Mouse (Mus musculus): ENCODE results near the gene Agpat2. TPM values are rescaled to one million over a fixed set of nuclear protein-coding genes. Genes with fewer than 3 reads are reported as not detected.
A peak's percentile ranks its signal among the peaks of the same experiment; 100 is the strongest.

Gene Agpat2
- polyA plus RNA-seq, 1 experiment from 2014 or later = 20.6 TPM

GRCm38 (mm10) chr2:26628792-26629437 lies 24.7 kb upstream of the Agpat2 start:
- peaks cover 8% of the 10 kb centered on the region; the same call in 1 of the 2 replicates for H3K4me1 ChIP-seq (ENCODE audit: control insufficient read depth, insufficient read depth, low read length)
- ATAC-seq (replicated peaks; ENCODE audit: insufficient number of reproducible peaks, low FRiP score, low TSS enrichment) = 0 out of 2 replicates have a peak, but pooled peaks have one; percentile 27
- peak overlapping the region; percentile 86 for H3K9ac ChIP-seq (ENCODE audit: low read depth, low read length)
- no peak overlapping the region for H3K27ac ChIP-seq (ENCODE audit: low read depth, low read length)
- WGBS (ENCODE audit: insufficient replicate concordance) = 22% methylated on average over 5 of the region's 5 CpGs
- H3K27me3 ChIP-seq (ENCODE audit: control insufficient read depth, insufficient read depth, low read length) = 0 out of 2 replicates have a peak, but pooled peaks cover 2% of the 10 kb centered on the region
- H3K4me2 ChIP-seq = peak overlapping the region; percentile 96
- no peaks in the 10 kb centered on the region for H3K36me3 ChIP-seq (ENCODE audit: control insufficient read depth, insufficient read depth, low read length)
- no peaks in the 10 kb centered on the region for H3K9me3 ChIP-seq (replicated peaks; ENCODE audit: control insufficient read depth, low read length)
- H3K4me3 ChIP-seq (ENCODE audit: low read depth, low read length) = peak overlapping the region; percentile 70

GRCm38 (mm10) chr2:26627921-26628739 lies 23.9 kb upstream of the Agpat2 start, which contains the start of gene Fam69b:
Gene Fam69b (plus strand): TSS chr2:26628457.
- Histone ChIP-seq H3K27ac (ENCODE audit: low read depth, low read length) (no peak within 1 kb of the TSS), H3K27me3 (ENCODE audit: control insufficient read depth, insufficient read depth, low read length) (0 out of 2 replicates have a peak, but pooled peaks cover 2% of the 10 kb centered on the region)

GRCm38 (mm10) chr2:26626081-26626480 lies 21.9 kb upstream of the Agpat2 start:
- no peak for ATAC-seq (replicated peaks; ENCODE audit: insufficient number of reproducible peaks, low FRiP score, low TSS enrichment)
- H3K4me1 ChIP-seq (ENCODE audit: control insufficient read depth, insufficient read depth, low read length) = peaks cover 8% of the 10 kb centered on the region; the same call in 1 of the 2 replicates
- WGBS (ENCODE audit: insufficient replicate concordance) = 60% methylated on average over 3 of the region's 3 CpGs

More at GRCm38 (mm10) chr2:26627921-26628739, 23.9 kb upstream of the Agpat2 start, which contains the start of gene Fam69b:
- peak within 1 kb of the TSS; percentile 96 for H3K4me2 ChIP-seq
- peak within 1 kb of the TSS; percentile 70 for H3K4me3 ChIP-seq (ENCODE audit: low read depth, low read length)
- H3K9ac ChIP-seq (ENCODE audit: low read depth, low read length) = peak within 1 kb of the TSS; percentile 86
- ATAC-seq (replicated peaks; ENCODE audit: insufficient number of reproducible peaks, low FRiP score, low TSS enrichment) = peak; percentile 24; the same call in 1 of the 2 replicates
- H3K36me3 ChIP-seq (ENCODE audit: control insufficient read depth, insufficient read depth, low read length) = no peaks in the 10 kb centered on the region
- peaks cover 8% of the 10 kb centered on the region; the same call in 1 of the 2 replicates for H3K4me1 ChIP-seq (ENCODE audit: control insufficient read depth, insufficient read depth, low read length)
- WGBS (ENCODE audit: insufficient replicate concordance) = 2% methylated on average over 70 of the region's 70 CpGs
- H3K9me3 ChIP-seq (replicated peaks; ENCODE audit: control insufficient read depth, low read length) = no peaks in the 10 kb centered on the region

GRCm38 (mm10) chr2:26625419-26625818 lies 21.2 kb upstream of the Agpat2 start:
- Histone ChIP-seq H3K27me3 (ENCODE audit: control insufficient read depth, insufficient read depth, low read length) (0 out of 2 replicates have a peak, but pooled peaks cover 2% of the 10 kb centered on the region), H3K9me3 (replicated peaks; ENCODE audit: control insufficient read depth, low read length) (no peaks in the 10 kb centered on the region), H3K4me2 (no peak overlapping the region), H3K4me1 (ENCODE audit: control insufficient read depth, insufficient read depth, low read length) (peaks cover 8% of the 10 kb centered on the region; the same call in 1 of the 2 replicates), H3K9ac (ENCODE audit: low read depth, low read length) (no peak overlapping the region), H3K4me3 (ENCODE audit: low read depth, low read length) (no peak overlapping the region), H3K27ac (ENCODE audit: low read depth, low read length) (no peak overlapping the region), H3K36me3 (ENCODE audit: control insufficient read depth, insufficient read depth, low read length) (no peaks in the 10 kb centered on the region)
- 75% methylated on average over 3 of the region's 3 CpGs for WGBS (ENCODE audit: insufficient replicate concordance)
- no peak for ATAC-seq (replicated peaks; ENCODE audit: insufficient number of reproducible peaks, low FRiP score, low TSS enrichment)

More at GRCm38 (mm10) chr2:26626081-26626480, 21.9 kb upstream of the Agpat2 start:
- H3K36me3 ChIP-seq (ENCODE audit: control insufficient read depth, insufficient read depth, low read length) = no peaks in the 10 kb centered on the region
- H3K27me3 ChIP-seq (ENCODE audit: control insufficient read depth, insufficient read depth, low read length) = 0 out of 2 replicates have a peak, but pooled peaks cover 2% of the 10 kb centered on the region
- no peak overlapping the region for H3K9ac ChIP-seq (ENCODE audit: low read depth, low read length)
- no peak overlapping the region for H3K27ac ChIP-seq (ENCODE audit: low read depth, low read length)
- no peak overlapping the region for H3K4me3 ChIP-seq (ENCODE audit: low read depth, low read length)
- no peak overlapping the region for H3K4me2 ChIP-seq
- no peaks in the 10 kb centered on the region for H3K9me3 ChIP-seq (replicated peaks; ENCODE audit: control insufficient read depth, low read length)

GRCm38 (mm10) chr2:26622984-26623383 lies 18.8 kb upstream of the Agpat2 start:
- no peak overlapping the region for H3K4me3 ChIP-seq (ENCODE audit: low read depth, low read length)
- no peaks in the 10 kb centered on the region for H3K36me3 ChIP-seq (ENCODE audit: control insufficient read depth, insufficient read depth, low read length)
- H3K27ac ChIP-seq (ENCODE audit: low read depth, low read length) = no peak overlapping the region
- H3K4me1 ChIP-seq (ENCODE audit: control insufficient read depth, insufficient read depth, low read length) = 0 out of 2 replicates have a peak, but pooled peaks cover 3% of the 10 kb centered on the region
- no peak overlapping the region for H3K4me2 ChIP-seq
- no peaks in the 10 kb centered on the region for H3K9me3 ChIP-seq (replicated peaks; ENCODE audit: control insufficient read depth, low read length)
- no peak overlapping the region for H3K9ac ChIP-seq (ENCODE audit: low read depth, low read length)
- no peak for ATAC-seq (replicated peaks; ENCODE audit: insufficient number of reproducible peaks, low FRiP score, low TSS enrichment)
- WGBS (ENCODE audit: insufficient replicate concordance) = 69% methylated on average over 5 of the region's 5 CpGs
- H3K27me3 ChIP-seq (ENCODE audit: control insufficient read depth, insufficient read depth, low read length) = 0 out of 2 replicates have a peak, but pooled peaks cover 2% of the 10 kb centered on the region

GRCm38 (mm10) chr2:26621246-26621645 lies 17.0 kb upstream of the Agpat2 start:
- 48% methylated on average over 2 of the region's 2 CpGs for WGBS (ENCODE audit: insufficient replicate concordance)
- ATAC-seq (replicated peaks; ENCODE audit: insufficient number of reproducible peaks, low FRiP score, low TSS enrichment) = no peak
- no peaks in the 10 kb centered on the region for H3K36me3 ChIP-seq (ENCODE audit: control insufficient read depth, insufficient read depth, low read length)
- no peak overlapping the region for H3K27ac ChIP-seq (ENCODE audit: low read depth, low read length)
- no peaks in the 10 kb centered on the region for H3K9me3 ChIP-seq (replicated peaks; ENCODE audit: control insufficient read depth, low read length)
- no peaks in the 10 kb centered on the region for H3K4me1 ChIP-seq (ENCODE audit: control insufficient read depth, insufficient read depth, low read length)
- no peak overlapping the region for H3K4me3 ChIP-seq (ENCODE audit: low read depth, low read length)
- H3K27me3 ChIP-seq (ENCODE audit: control insufficient read depth, insufficient read depth, low read length) = no peaks in the 10 kb centered on the region
- no peak overlapping the region for H3K4me2 ChIP-seq
- H3K9ac ChIP-seq (ENCODE audit: low read depth, low read length) = no peak overlapping the region

GRCm38 (mm10) chr2:26617928-26618327 lies 13.7 kb upstream of the Agpat2 start:
- Histone ChIP-seq H3K4me3 (ENCODE audit: low read depth, low read length) (no peak overlapping the region), H3K36me3 (ENCODE audit: control insufficient read depth, insufficient read depth, low read length) (no peaks in the 10 kb centered on the region), H3K4me1 (ENCODE audit: control insufficient read depth, insufficient read depth, low read length) (no peaks in the 10 kb centered on the region), H3K27ac (ENCODE audit: low read depth, low read length) (no peak overlapping the region), H3K4me2 (no peak overlapping the region), H3K9ac (ENCODE audit: low read depth, low read length) (no peak overlapping the region), H3K27me3 (ENCODE audit: control insufficient read depth, insufficient read depth, low read length) (no peaks in the 10 kb centered on the region), H3K9me3 (replicated peaks; ENCODE audit: control insufficient read depth, low read length) (no peaks in the 10 kb centered on the region)
- 53% methylated on average over 7 of the region's 7 CpGs for WGBS (ENCODE audit: insufficient replicate concordance)
- ATAC-seq (replicated peaks; ENCODE audit: insufficient number of reproducible peaks, low FRiP score, low TSS enrichment) = no peak

- Histone ChIP-seq H3K4me1 (ENCODE audit: control insufficient read depth, insufficient read depth, low read length) (no peaks in the 10 kb centered on the region), H3K27ac (ENCODE audit: low read depth, low read length) (no peak overlapping the region), H3K27me3 (ENCODE audit: control insufficient read depth, insufficient read depth, low read length) (no peaks in the 10 kb centered on the region), H3K36me3 (ENCODE audit: control insufficient read depth, insufficient read depth, low read length) (no peaks in the 10 kb centered on the region), H3K9ac (ENCODE audit: low read depth, low read length) (no peak overlapping the region), H3K9me3 (replicated peaks; ENCODE audit: control insufficient read depth, low read length) (no peaks in the 10 kb centered on the region), H3K4me3 (ENCODE audit: low read depth, low read length) (no peak overlapping the region), H3K4me2 (no peak overlapping the region)
- ATAC-seq (replicated peaks; ENCODE audit: insufficient number of reproducible peaks, low FRiP score, low TSS enrichment) = no peak
- 57% methylated on average over 6 of the region's 6 CpGs for WGBS (ENCODE audit: insufficient replicate concordance)
Measured at GRCm38 (mm10) chr2:26617331-26617730, 13.1 kb upstream of the Agpat2 start.
